Mouse (Mus musculus) yolk sac, embryonic 10.5 days (tissue): ENCODE measurements at regions not wholly inside any gene's neighbourhood (a gene's known extent, or its start where the extent isn't known, plus 50 kb on each side); places are given as distances from the start of the nearest gene placed in this dataset.
A peak's percentile ranks its signal among the peaks of the same experiment; 100 is the strongest.
"Not testable (repeated sequence)": the region's sequence is repeated elsewhere in the genome, so short reads cannot be mapped to it uniquely, and the experiment has no call there.

Experiments used
- DNase-seq: peaks from one replicate; pipeline ENCODE4 v3.0.0-alpha.2; 2017; ENCODE audit warnings: low spot score

DNA sequence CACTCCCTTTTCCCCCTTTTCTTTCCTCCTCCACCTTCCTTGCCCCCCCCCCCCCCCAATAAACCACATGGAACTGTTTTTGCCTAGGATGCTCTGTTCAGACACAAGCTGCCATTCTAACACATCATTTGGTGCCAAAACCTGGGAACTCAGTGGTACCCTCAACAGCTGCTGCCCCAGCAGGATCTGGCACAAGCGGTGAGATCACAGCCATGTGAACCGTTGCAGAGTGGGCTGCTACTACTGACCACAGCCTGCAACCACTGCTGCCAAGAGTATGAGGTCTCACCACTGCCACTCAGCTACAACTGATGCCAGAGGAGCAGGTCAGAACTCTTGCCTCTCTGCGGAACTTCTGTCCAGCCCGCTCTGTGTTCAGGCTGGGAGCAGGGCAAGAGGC, 206.2 kb downstream of the Pcsk1 start:
- DNase-seq = no peak

DNA sequence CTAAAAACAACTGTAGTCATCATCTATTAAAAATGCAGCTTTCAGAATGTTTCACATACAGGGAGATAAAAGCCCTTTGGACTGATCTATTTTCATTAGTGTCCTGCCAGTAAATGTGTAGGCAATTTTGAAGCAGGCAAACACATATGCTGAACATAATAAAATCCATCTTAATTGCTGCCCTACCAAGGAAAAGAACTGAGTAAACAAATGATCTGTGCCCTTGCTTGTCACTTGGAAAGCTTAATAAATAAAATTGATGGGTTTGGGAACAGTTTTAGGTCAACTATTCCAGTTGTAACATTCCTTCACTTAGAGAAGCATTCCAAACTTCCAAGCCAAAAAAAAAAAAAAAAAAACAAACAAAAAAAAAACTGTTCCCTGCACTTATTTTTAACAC, 230.2 kb downstream of the Pcsk1 start:
- no peak for DNase-seq

DNA sequence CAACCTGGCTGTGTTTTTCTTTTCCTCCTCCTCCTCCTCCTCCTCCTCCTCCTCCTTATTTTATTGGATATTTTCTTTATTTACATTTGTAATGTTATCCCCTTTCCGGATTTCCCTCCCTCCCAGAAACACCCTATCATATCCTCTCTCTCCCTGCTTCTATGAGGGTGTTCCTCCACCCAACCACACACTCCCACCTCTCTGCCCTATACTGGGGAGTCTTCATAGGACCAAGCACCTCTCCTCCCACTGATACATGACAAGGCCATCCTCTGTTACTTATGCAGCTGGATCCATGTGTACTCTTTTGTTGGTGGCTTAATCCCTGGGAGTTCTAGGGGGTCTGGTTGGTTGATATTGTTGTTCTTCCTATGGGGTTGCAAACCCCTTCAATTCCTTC, 230.6 kb downstream of the Pcsk1 start:
- DNase-seq = no peak

DNA sequence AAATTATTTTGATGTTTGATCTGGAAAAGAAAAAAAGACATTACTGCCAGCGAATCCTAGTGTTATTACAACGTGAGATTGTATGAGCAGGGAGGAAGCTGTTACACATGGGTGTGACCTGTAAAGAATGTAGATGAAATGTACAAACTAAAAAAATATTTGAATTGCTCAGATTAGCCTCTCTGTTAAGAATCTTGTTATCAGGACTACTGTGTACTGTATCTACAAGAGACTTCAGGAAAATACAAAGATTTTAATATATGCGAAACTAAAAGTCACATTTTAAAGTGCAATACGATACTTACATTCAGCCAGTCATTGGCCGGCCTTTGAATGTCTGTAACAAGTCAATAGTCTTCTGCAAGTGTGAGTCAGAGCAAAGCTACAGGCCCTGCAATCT, 247.4 kb downstream of the Pcsk1 start:
- DNase-seq = no peak

DNA sequence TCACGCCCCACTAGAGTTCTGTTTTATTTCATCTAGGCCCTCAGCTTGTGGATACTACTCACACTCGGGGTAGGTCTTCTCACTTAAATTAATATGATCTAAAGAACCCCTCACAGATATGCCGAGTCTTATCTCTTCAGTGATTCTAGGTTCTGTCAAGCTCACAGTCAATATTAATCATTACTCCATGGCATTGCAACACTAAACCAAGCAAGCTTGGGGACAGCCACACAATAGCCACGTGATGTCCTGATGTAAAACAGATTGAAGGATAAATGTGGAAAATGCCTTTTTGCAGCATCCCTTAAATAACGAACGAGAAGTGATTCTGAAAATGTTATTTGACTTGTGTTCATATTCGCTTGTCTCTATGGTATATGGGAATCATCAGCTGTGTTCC, 253.8 kb downstream of the Pcsk1 start:
- no peak for DNase-seq

DNA sequence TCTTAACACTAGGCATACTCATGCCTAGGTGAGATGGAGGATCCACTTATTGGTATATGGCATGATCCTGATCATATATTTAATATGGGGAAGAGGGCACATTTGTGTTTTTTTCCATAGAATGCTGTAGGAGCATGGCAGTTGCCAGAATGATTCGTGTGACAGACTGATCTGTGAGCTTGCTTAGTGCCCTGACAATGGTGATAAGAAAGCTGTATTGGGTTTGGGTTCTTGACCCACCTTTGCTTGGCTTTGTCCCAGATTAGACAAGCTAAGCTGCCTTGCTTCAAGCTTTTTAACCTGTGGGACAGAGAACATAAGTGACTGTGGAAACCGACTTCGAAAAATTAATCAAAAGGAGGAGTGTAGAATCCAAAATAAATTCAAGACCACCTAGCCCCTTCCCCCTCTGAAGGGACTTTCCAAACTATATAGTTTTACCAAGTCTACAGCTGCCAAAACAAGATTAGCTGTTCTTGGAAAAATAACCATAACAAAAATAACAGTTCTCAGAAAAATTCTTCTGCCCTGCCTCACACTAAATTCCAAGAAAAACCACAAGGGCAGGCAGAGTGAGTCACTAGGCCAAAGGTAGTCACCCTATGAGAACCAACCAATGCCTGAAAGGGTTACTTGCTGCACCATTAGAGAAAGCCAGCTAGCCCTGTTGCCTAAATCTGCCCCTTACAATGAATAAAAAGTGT, 277.2 kb downstream of the Pcsk1 start:
- peak; percentile 29 for DNase-seq

DNA sequence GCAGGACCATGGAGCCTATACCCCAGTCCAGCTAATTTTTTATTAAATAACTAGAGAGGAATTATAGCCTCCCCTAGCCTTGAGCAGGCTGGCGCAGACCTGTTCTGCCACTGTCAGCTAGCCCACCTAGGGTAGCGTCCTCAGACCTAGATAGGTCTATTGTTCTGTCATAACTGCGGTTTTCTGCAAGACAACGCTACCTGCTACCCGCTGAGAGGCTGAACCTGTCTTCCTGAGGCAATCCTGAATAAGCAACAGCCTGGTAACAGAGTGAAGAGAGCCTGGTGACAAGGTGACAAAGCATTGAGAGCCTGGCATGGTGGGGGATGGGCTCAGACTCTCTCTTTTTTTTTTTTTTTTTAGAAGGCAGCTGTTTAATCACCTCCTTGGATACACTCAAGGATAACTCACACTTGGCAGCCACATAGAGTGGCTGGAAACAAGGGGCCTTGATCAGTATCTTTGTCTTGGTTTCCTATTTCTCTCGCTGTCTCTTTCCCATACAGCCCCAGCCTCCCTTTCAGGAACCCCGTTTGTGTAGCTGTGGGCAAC, 278.7 kb downstream of the Pcsk1 start:
- DNase-seq = no peak

DNA sequence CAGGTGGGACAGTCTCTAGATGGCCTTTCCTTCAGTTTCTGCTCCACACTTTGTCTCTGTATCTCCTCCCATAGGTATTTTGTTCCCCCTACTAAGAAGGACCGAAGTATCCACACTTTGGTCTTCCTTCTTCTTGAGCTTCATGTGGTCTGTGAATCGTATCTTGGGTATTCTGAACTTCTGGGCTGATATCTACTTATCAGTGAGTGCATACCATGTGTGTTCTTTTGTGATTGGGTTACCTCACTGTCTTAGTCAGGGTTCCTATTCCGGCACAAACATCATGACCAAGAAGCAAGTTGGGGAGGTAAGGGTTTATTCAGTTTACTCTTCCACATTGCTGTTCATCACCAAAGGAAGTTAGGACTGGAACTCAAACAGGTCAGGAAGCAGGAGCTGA, 287.5 kb downstream of the Pcsk1 start:
- DNase-seq = not testable (repeated sequence)

DNA sequence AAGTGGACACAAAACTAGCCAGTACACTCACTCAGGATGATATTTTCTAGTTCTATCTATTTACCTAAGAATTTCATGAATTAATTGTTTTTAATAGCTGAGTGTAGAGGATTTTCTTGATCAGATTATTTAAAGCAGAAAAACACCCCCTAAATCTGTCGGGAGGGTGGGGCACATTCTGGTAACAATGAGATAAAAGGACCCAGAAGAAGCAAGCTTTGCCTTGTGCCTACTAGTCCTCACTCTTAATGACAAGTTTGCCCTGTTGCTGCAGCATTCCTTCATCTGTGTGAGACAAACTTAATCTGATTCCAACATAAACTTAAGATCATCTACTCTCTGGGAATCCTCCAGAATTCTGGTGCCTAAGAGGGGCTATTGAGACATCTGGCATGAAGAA, 288.1 kb downstream of the Pcsk1 start:
- no peak for DNase-seq

DNA sequence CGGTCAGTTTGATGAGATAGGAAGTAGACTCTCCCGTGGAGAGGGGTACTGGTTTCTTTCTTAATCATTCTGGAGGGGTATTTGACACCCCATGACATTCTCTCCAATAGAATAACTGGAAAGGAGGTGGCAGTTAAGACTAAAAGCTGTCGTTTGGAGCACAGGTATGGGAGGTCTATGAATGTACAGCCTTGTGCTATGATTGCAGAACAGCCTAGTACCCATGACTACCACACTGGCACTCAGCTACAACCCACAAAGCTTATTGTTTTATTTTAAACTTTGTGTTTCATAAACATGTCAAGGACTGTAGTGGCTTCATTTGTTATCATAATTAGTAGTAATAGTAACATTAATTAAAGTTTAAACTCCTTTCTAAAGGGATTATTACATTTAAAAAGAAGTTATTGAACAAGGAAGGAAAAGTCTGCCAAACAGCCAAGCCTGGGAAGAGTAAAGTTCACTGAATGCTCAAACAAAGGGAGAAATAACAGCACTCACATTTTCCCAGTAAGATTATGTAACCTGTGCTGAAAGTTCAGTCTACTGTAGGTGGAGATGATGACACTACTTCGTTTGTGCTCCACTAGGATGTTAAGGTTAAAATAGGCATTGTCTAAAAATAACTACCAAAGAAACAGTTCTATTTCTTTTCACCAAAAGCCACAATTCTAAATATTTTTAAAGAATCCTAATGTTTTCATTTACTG, 295.2 kb downstream of the Pcsk1 start:
- no peak for DNase-seq

DNA sequence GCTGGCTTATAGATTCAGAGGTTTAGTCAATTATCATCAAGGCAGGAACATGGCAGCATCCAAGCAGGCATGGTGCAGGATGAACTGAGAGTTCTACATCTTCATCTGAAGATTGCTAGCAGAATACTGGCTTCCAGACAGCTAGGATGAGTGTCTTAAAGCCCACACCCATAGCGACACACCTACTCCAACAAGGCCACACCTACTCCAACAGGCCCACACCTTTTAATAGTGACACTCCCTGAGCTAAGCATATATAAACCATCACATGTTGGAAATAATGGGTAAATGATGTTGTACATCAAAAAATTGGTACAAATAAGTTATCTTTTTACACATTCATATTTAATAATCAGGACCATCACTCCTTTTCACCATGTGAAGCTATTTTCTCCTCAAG, 299.6 kb downstream of the Pcsk1 start:
- DNase-seq = no peak

DNA sequence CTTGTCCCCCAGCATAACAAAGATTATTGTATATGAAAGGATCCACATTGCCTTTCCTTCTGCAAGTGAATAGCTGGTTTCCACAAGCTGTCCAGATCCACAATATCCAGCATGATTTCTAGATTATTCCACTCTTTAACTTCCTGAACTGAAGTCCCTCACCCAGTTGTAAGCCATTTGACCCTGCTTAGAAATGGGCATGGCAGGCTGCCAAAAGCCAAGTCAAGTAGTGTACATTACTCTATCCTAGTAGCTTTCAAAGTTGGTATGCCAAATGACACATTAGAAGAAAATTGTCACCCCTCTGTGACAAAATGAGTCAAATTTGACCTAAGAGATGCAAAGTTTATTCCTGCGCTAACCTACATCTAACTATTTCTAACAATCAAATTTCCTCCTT, 300.6 kb downstream of the Pcsk1 start:
- DNase-seq = no peak

DNA sequence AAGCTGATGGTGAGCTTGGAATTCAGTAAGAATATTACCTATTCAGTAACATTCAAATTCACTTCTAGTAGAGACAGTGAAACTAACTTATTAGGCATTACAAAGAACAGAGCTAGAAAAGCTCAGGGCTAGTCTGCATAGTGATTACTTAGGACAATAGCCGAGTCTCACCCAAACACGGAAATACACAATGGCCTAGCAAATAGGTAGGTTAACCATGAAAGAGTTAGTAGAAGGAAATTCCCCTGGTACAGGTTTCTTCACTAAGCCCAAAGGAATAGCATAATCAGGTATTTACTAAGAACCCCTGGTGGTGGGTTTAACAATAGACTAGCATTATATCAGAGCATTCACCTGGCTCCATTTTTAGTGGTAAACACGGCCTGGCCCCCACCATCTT, 306.7 kb upstream of the Ell2 start:
- DNase-seq = not testable (repeated sequence)

DNA sequence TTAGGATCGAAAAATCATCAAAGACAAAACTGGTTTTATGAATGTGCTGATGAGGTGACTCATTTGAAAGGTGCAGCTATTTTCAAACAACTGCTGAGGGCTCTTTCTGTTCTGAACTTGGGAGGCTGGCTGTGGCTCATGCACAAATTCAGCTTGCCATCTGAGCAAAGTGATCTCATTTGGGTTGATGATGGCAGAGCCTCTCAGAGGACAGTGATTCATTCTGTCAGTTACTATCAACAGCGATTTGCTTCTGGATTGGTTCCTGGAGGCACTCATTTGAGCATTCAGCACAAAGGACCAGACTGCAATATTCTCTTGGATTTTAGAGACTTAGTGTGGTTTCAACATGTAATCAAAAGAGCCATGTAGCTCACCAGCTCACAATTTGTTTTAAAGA, 285.8 kb upstream of the Ell2 start:
- DNase-seq = no peak

DNA sequence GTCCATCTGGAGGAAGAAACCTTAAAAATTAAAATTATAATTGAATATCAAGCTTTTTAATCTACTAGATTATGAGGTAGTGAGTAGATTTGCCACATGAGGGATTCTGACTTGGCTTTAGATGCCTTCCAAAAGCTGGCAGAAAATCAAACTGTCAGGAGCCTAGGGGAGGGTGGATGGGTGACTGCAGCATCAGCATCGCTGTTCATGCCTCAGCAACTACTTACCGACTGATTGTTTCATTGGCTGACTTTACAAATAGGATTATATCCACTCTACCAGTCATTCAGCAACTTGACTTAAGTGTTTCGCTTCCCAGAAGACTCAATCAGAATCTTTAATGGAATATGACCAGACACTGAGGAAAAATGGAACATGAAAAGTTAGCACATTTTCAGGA, 279.6 kb upstream of the Ell2 start:
- DNase-seq = no peak

DNA sequence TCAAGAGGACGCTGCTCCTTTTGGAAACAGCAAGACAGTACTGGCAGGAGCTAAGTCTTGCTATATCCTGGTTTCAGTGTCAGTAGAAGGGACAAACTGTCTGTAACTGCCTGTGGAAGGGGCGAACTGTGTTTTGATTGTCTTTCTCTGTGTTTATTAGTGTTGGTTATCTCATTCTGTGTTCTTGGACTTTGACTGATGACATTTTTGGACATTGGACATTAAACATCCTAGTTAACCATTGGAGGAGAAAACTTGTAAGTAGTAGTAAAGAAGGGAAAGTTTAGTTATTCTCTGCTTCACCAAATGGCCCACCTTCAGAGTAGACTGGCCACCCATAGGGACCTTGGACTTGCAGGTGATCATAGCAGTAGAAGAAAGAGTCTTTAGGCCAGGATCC, 267.4 kb upstream of the Ell2 start:
- DNase-seq = peak; percentile 38

DNA sequence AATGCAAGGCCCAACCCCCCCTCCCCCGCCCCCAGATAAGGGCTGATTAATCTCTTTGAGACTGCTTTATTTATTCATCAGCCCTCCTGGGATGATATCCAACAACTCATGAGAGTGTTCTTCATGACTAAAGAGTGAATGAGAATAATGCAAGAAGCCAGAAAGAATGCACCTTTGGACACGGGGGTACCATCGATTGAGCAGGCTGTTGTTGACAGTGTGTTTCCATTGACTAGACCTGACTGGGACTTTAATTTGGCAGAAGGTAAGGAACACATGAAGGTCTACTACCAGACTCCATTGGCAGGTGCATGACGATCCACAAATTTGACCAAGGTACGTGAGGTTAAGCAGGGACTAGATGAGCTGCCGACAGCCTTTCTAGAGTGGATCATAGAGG, 266.5 kb upstream of the Ell2 start:
- no peak for DNase-seq

DNA sequence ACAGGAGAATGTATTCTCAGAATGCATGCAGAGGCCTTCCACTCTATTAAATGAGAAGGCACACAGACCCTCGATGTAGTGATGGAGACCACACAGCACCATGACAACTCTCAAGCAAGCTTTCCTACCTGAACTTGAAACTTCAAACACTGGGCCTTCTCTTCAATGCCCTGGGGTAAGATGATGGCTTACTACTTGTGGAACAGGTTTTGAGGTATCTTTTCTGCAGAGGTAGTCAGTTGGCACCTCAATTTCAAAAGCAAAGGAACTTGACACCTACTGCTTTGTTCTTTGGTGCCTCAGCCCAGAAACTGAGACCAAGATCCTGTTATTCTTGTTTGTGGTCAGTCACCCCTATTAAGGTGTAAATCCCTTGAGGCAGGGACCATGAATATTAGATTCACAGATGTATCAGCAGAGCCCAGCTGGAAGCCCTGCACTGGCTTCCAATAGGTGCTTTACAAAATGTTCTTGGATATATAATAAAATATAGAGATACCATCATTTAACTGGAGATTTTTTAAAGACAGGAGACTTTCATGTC, 246.2 kb upstream of the Ell2 start:
- DNase-seq = no peak

DNA sequence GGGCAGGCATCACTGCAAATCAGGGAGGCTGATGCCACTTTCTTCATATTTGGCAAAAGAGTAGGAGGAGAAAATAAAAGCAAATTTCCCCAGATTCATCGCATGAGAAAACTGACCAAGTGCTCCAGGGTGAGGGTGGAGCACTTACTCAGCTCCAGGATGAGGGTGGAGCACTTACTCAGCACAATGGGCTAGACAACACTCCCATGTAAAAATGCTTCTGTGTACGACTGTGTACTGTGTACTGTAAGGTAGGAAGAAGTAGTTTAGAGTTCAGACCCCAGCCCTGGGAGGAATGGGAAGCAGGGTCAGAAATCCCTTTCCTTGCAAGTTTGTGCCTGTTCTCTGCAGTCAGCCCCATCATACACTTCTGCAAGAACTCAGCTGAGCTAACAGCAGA, 245.3 kb upstream of the Ell2 start:
- DNase-seq = no peak

DNA sequence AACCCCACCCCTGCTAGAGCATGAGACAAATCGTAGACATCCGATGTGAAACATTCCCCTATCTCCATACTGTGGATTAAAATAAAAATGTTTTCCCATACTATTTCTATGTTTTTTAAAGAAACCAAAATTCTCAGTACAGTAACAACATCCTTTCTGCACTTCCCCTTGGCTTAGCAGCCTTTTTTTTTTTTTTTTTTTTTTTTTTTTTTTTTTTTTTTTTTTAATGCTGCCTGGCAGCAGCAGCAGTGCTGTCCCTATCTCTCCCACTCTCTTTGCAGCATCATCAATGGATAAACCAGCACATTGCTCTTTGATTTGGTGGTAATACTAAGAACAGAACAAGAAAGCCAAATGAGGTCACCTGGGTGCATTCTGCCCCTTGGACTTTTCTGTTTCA, 239.3 kb upstream of the Ell2 start:
- DNase-seq = no peak

DNA sequence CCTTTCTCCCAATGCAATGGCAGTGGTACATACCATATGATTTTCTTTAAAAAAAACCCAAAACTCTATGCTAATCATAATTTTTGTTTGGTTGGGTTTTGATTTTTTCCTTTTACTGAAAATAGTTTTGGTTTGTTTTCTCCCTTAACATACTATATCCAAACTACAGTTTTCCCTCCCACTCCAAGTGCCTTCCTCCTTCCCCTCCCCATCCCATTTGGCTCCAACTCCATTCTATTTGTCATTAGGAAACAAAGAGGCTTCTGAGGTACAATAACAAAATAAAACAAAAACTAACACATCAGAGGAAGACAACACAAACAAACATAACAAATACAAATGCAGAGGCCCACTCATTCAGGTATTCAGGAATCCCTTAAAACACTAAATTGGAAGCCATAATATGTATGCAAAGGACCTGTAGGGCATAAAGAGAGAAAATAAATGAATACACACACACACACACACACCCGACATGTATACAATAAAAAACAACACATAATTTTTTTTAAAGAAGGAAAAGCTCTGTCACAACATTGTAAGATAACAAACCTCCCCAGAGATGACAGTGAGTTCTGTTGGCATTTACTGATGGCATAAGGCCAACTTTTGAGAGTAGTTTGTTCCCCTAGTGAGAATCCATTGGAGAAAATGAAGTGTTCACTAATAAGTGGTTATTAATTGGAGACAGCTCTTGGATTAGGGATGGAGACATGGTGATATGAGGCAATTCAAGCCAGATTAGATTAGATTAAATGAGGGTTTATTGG, 230.5 kb upstream of the Ell2 start:
- DNase-seq = no peak

DNA sequence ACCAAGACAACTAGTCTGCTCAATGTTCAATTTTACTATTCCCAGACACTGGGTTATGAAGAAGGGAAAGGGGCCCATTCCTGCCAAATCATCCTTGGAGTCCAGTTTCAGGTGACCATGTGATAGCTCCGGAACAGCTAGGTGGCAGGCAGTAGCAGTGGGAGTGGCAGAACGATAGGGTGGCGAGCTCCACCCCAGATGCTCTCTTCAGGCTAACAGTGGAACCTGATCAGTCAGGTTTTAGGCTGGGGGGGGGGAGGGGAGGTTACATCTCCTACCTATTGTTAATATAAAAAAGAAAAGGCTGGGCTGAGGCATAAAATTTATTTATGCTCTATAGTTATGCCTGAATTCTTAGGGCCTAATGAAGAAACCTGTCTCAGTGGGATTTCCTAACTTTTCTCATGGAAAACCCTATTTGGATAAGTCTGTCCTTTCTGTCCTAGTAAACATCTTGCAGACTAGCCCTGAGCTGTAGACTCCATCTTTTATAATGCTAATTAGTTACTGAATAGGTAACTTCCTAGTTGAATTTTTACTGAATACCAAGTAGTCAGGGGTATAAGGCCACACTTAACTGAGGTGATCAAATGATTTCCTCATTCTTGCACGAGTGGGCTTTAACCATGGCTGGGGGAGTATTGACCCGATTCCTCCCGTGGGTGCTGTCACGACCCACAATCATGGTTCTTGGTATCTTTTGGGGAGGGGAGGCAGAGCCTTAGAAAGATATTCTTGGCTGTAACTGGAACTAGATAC, 223.2 kb upstream of the Ell2 start:
- DNase-seq = not testable (repeated sequence)
